Mouse (Mus musculus) heart, postnatal 0 days (tissue): ENCODE measurements at regions not wholly inside any gene's neighbourhood (a gene's known extent, or its start where the extent isn't known, plus 50 kb on each side); places are given as distances from the start of the nearest gene placed in this dataset.

Source experiments
- CTCF ChIP-seq: IDR thresholded peaks from 2 replicates; pipeline ENCODE4 v1.5.1; 2016; ENCODE audit warnings: antibody characterized with exemption, control low read depth, low read depth
- EP300 ChIP-seq: IDR thresholded peaks from 2 replicates; pipeline ENCODE4 v1.6.1; 2016; ENCODE audit warnings: antibody characterized with exemption, low read depth

GRCm38 (mm10) chr4:39065761-39066376 is 384.2 kb upstream of the 1700009N14Rik start:
- no peak for TF ChIP-seq EP300
- no peak for TF ChIP-seq CTCF
